Mouse (Mus musculus) hindbrain, embryonic 11.5 days (tissue): Measurements from ENCODE around the gene Kbtbd6. TPM values are rescaled to one million over a fixed set of nuclear protein-coding genes. Genes with fewer than 3 reads are reported as not detected.
"Not testable (repeated sequence)": the region's sequence is repeated elsewhere in the genome, so short reads cannot be mapped to it uniquely, and the experiment has no call there.

Experiments
- ATAC-seq: fragments of 200-750 bp; cut with Nextera tagmentation; 2 replicates; pipeline ENCODE4 v1.8.0; 2017; ENCODE audit warnings: mild to moderate bottlenecking, moderate TSS enrichment, moderate library complexity; ENCODE audit not compliant: low FRiP score
- DNase-seq: peaks from one replicate; pipeline ENCODE4 v3.0.0-alpha.2; 2015; ENCODE audit warnings: low spot score
- H3K27ac ChIP-seq: fragments of 300-500 bp; sonication (generic); 2 replicates; pipeline ENCODE4 v1.5.1; 2014; ENCODE audit warnings: mild to moderate bottlenecking, low read depth, low read length
- H3K27me3 ChIP-seq: fragments of 300-500 bp; sonication (generic); 2 replicates; pipeline ENCODE4 v1.6.1; 2014; ENCODE audit warnings: mild to moderate bottlenecking, low read length, moderate library complexity, mixed read lengths; ENCODE audit not compliant: control insufficient read depth, insufficient read depth
- H3K36me3 ChIP-seq: fragments of 300-500 bp; sonication (generic); 2 replicates; pipeline ENCODE4 v1.6.1; 2014; ENCODE audit warnings: mild to moderate bottlenecking, low read length, moderate library complexity, mixed read lengths; ENCODE audit not compliant: control insufficient read depth, insufficient read depth
- H3K4me1 ChIP-seq: fragments of 300-500 bp; sonication (generic); replicated peaks from 2 replicates; pipeline ENCODE4 v1.6.1; 2014; ENCODE audit warnings: low read length, mixed read lengths; ENCODE audit not compliant: control insufficient read depth, insufficient read depth
- H3K4me2 ChIP-seq: fragments of 300-500 bp; sonication (generic); replicated peaks from 2 replicates; pipeline ENCODE4 v1.6.1; 2014; ENCODE audit warnings: mild to moderate bottlenecking, low read depth, low read length
- H3K4me3 ChIP-seq: fragments of 300-500 bp; sonication (generic); 2 replicates; pipeline ENCODE4 v1.5.1; 2014; ENCODE audit warnings: low read depth, low read length
- H3K9ac ChIP-seq: fragments of 300-500 bp; sonication (generic); 2 replicates; pipeline ENCODE4 v1.6.1; 2014; ENCODE audit warnings: low read depth, low read length
- H3K9me3 ChIP-seq: fragments of 300-500 bp; sonication (generic); 2 replicates; pipeline ENCODE4 v1.6.1; 2016; ENCODE audit warnings: low read length; ENCODE audit not compliant: control insufficient read depth
- WGBS: fragments of 180-500 bp; shearing (Covaris S2); extraction: QIAGEN DNeasy Blood & Tissue Kit; methylation state at CpG from one replicate; pipeline ENCODE4 v1.1.7; 2014; 5-methylcytosine and 5-hydroxymethylcytosine counted together
- polyA plus RNA-seq: library from polyadenylated mRNA; unstranded; fragments of >200 nt; fragmentation: Nextera tagmentation; extraction: Ambion mirVana; gene quantifications from 2 replicates; pipeline ENCODE4 v1.2.1, GENCODE M21; 2014

The Kbtbd6 gene
- polyA plus RNA-seq, 1 experiment from 2014 or later = 5.0 TPM

DNA sequence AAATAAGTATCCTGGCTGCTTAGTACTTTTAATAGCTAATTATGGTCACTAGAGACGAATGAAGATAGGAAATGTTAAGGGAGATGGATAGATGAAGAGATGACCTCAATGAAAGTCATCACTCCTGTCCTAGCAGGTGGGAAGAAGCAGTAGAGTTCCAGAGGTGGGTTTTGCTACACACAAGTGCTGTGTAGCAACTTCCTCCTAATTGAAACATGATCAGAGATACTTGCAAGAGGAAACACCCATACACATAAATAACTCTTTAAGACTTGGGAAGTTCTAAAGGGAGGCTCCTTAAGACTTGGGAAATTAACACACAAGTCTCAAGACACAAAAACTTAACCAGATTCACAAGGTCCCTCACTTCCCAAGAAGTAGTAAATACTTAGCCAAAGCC lies 17.6 kb upstream of the Kbtbd6 start:
- H3K27me3 ChIP-seq = no peaks in the 10 kb centered on the region
- no peak overlapping the region for H3K4me3 ChIP-seq
- H3K4me1 ChIP-seq = no peaks in the 10 kb centered on the region
- DNase-seq = no peak
- no peaks in the 10 kb centered on the region for H3K36me3 ChIP-seq
- H3K9ac ChIP-seq = no peak overlapping the region
- no peak for ATAC-seq
- no peak overlapping the region for H3K27ac ChIP-seq
- H3K4me2 ChIP-seq = no peak overlapping the region
- WGBS = 82% methylated on average over 1 of the region's 1 CpGs
- H3K9me3 ChIP-seq = no peaks in the 10 kb centered on the region

GRCm38 (mm10) chr14:79440655-79441054 lies 11.0 kb upstream of the Kbtbd6 start:
- no peak overlapping the region for H3K27ac ChIP-seq
- H3K4me2 ChIP-seq = no peak overlapping the region
- no peaks in the 10 kb centered on the region for H3K4me1 ChIP-seq
- no peak for DNase-seq
- ATAC-seq = no peak
- no peaks in the 10 kb centered on the region for H3K9me3 ChIP-seq
- no peak overlapping the region for H3K9ac ChIP-seq
- H3K4me3 ChIP-seq = no peak overlapping the region
- no peaks in the 10 kb centered on the region for H3K27me3 ChIP-seq
- no peaks in the 10 kb centered on the region for H3K36me3 ChIP-seq
- WGBS = 89% methylated on average over 2 of the region's 2 CpGs

DNA sequence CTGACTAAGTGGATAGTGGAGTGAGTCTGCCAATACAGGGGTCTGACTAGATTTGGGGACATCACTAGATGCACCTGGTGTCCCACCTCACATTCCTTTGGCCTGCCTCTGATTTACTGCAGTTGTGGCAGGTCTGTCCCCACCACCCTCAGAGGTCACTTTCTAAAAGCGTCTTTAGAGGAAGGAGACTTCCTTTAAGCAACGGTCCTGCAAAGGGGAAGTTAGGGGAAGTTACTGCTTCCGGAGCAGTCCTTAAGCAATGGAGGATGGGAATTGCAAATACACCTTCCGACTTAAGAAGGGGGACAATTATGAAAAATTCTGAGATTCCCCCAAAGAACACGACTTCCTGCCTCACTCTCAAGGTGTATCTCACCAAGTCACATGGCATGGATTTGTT lies 10.2 kb upstream of the Kbtbd6 start:
- H3K9ac ChIP-seq = no peak overlapping the region
- no peak overlapping the region for H3K4me2 ChIP-seq
- no peaks in the 10 kb centered on the region for H3K9me3 ChIP-seq
- DNase-seq = no peak
- no peak overlapping the region for H3K27ac ChIP-seq
- no peaks in the 10 kb centered on the region for H3K36me3 ChIP-seq
- no peaks in the 10 kb centered on the region for H3K27me3 ChIP-seq
- ATAC-seq = no peak
- H3K4me3 ChIP-seq = no peak overlapping the region
- H3K4me1 ChIP-seq = no peaks in the 10 kb centered on the region
- 90% methylated on average over 5 of the region's 5 CpGs for WGBS

- Histone ChIP-seq H3K36me3 (no peaks in the 10 kb centered on the region), H3K9me3 (no peaks in the 10 kb centered on the region), H3K9ac (no peak overlapping the region), H3K4me2 (no peak overlapping the region), H3K27me3 (no peaks in the 10 kb centered on the region), H3K4me1 (no peaks in the 10 kb centered on the region), H3K4me3 (no peak overlapping the region), H3K27ac (no peak overlapping the region)
- DNase-seq (no peak), ATAC-seq (peak; percentile 44)
- WGBS = 84% methylated on average over 9 of the region's 9 CpGs
Measured at GRCm38 (mm10) chr14:79444601-79445000, 7.0 kb upstream of the Kbtbd6 start.

DNA sequence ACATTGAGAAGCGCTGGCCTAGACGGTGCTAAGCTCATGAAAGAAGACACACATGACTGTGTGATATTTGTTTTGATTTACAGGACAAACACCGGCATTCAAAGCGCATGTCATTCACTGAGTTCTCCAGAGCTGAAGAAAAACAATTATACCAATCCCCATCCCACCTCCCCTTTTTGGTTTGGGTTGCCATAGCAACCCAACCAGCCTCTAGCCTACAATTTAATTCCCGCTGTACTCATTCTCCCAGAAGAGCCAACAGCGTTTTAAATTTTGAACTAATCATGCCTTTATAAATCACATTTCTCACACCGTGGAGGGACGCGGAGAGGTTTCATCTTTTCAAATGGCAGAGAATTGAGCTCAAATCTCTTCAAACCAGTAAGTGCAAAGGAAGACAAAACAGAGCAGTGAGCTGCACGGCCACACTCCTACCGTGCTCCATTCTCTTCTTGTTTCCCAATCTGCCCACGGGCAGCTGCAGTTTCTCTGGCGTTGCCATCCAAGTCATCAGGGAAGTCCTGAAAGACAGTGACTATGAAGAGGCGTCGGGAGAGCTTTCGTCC lies 6.5 kb upstream of the Kbtbd6 start:
- H3K27me3 ChIP-seq = no peaks in the 10 kb centered on the region
- no peaks in the 10 kb centered on the region for H3K9me3 ChIP-seq
- H3K4me3 ChIP-seq = no peak overlapping the region
- H3K4me2 ChIP-seq = no peak overlapping the region; the same call in 1 of the 2 replicates
- H3K9ac ChIP-seq = no peak overlapping the region
- no peak overlapping the region for H3K27ac ChIP-seq
- H3K4me1 ChIP-seq = no peaks in the 10 kb centered on the region
- ATAC-seq (peak; percentile 72), DNase-seq (peak; percentile 59)
- no peaks in the 10 kb centered on the region for H3K36me3 ChIP-seq
- 40% methylated on average over 16 of the region's 16 CpGs for WGBS

DNA sequence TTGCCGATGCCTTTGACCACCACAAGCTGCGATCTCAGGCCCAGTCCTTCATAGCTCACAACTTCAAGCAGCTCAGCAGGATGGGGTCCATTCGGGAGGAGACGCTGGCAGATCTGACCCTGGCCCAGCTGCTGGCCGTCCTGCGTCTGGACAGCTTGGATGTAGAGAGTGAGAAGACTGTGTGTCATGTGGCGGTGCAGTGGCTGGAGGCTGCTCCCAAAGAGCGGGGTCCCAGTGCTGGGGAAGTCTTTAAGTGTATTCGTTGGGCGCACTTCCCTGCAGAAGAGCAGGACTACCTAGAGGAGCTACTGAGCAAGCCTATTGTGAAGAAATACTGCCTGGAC lies 928 bp downstream of the Kbtbd6 start:
- H3K27me3 ChIP-seq, H3K9me3 ChIP-seq, H3K4me3 ChIP-seq, DNase-seq, H3K36me3 ChIP-seq, H3K27ac ChIP-seq, H3K4me1 ChIP-seq, H3K9ac ChIP-seq, H3K4me2 ChIP-seq: not testable (repeated sequence)
- 99% methylated on average over 5 of the region's 10 CpGs for WGBS
- ATAC-seq = peak; percentile 31

DNA sequence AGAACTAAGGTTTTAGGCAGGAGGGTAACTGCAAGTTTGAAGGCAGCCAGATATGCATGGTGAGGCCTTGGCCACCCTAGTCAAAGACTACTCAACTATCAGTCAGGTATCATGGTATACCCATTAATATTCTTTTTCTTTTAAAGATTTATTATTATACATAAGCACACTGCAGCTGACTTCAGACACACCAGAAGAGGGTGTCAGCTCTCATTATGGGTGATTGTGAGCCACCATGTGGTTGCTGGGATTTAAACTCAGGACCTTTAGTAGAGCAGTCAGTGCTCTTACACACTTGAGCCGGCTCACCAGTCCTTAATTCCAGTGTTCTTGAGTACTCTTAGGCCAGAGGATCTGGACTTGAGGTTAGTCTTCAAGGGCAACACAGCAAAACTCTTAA lies 8.8 kb downstream of the Kbtbd6 start:
- Histone ChIP-seq H3K9me3 (no peaks in the 10 kb centered on the region), H3K4me3 (no peak overlapping the region), H3K27me3 (no peaks in the 10 kb centered on the region), H3K36me3 (no peaks in the 10 kb centered on the region), H3K4me2 (no peak overlapping the region), H3K9ac (no peak overlapping the region), H3K27ac (no peak overlapping the region), H3K4me1 (no peaks in the 10 kb centered on the region)
- no peak for DNase-seq
- no peak for ATAC-seq
- WGBS = 91% methylated on average over 1 of the region's 1 CpGs

DNA sequence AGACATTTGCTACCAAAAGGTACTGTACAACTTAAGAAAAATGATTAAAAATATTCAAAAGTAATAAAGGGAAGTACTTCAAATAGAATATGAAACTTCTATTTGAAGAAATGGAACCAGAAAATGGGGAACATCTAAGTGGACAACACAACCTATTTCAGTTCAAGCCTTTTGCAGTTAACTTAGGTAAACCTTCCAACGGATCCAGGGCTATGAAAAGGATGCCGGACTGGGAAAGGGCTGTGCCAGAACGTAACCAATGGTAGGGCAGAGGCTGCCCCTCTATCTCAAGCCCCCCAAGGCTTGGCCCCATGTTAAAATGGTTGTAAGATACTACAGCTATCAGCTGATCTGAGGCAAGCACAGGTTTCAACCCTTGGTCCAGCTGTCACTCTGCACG lies 9.4 kb downstream of the Kbtbd6 start:
- no peak for DNase-seq
- no peak overlapping the region for H3K27ac ChIP-seq
- no peaks in the 10 kb centered on the region for H3K9me3 ChIP-seq
- ATAC-seq = no peak
- H3K27me3 ChIP-seq = no peaks in the 10 kb centered on the region
- H3K9ac ChIP-seq = no peak overlapping the region
- 97% methylated on average over 4 of the region's 4 CpGs for WGBS
- H3K36me3 ChIP-seq = no peaks in the 10 kb centered on the region
- no peaks in the 10 kb centered on the region for H3K4me1 ChIP-seq
- no peak overlapping the region for H3K4me2 ChIP-seq
- no peak overlapping the region for H3K4me3 ChIP-seq

- Histone ChIP-seq H3K4me1 (no peaks in the 10 kb centered on the region), H3K9ac (no peak overlapping the region), H3K4me3 (no peak overlapping the region), H3K4me2 (no peak overlapping the region), H3K9me3 (no peaks in the 10 kb centered on the region), H3K27ac (no peak overlapping the region), H3K27me3 (no peaks in the 10 kb centered on the region), H3K36me3 (peaks cover 4% of the 10 kb centered on the region; the same call in 1 of the 2 replicates)
- DNase-seq (no peak), ATAC-seq (no peak)
- WGBS = 94% methylated on average over 1 of the region's 1 CpGs
Measured at GRCm38 (mm10) chr14:79465623-79466022, 14.0 kb downstream of the Kbtbd6 start.
